Mouse (Mus musculus) ES-E14 (cell line): Measurements from ENCODE around the gene Serpina10.

Experiments used
- ZC3H11A ChIP-seq: IDR thresholded peaks from 2 replicates; pipeline ENCODE4 v1.6.1; 2012; ENCODE audit warnings: low read depth, mild to moderate bottlenecking, inconsistent platforms, low read length, borderline replicate concordance
- ZNF384 ChIP-seq: IDR thresholded peaks from 2 replicates; pipeline ENCODE4 v1.6.1; 2012; ENCODE audit warnings: low read depth, low read length, inconsistent platforms

DNA sequence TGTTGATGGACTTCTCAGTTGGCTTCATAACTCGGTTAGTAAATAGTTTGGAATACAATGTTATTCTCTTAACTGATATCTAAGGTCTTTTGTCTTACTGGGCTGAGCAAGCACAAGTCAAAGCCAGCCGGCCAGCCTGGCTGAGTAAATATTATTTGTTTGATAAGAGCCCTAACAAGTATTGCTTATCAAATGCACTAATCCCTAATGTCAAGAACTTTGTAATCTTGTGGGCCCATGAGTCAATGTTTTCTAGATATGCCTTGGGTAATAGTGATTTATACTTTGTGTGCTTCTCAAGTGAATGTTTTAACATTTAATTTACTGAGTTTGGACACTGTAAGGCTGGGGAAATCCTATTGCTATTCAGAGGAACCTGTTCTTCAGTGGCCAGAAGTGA, 32.8 kb downstream of the Serpina10 start:
- no peak for TF ChIP-seq ZNF384
- no peak for TF ChIP-seq ZC3H11A
